Mouse (Mus musculus): ENCODE results near the gene Astn2. TPM values are rescaled to one million over a fixed set of nuclear protein-coding genes. Genes with fewer than 3 reads are reported as not detected.

Astn2 gene
- polyA plus RNA-seq, 1 experiment from 2014 or later: 0.52 TPM

GRCm38 (mm10) chr4:66169485-66169884, 234.9 kb downstream of the Astn2 start:
- peak; percentile 23 for DNase-seq (ENCODE audit: low spot score)
- no peak overlapping the region for H3K27ac ChIP-seq (ENCODE audit: low read depth, low read length)
- peak; percentile 63; the same call in 1 of the 2 replicates for ATAC-seq (ENCODE audit: insufficient read depth, low FRiP score, low TSS enrichment)
- H3K4me3 ChIP-seq (ENCODE audit: low read depth, low read length): no peak overlapping the region
- H3K4me1 ChIP-seq (ENCODE audit: control insufficient read depth, insufficient read depth, low read length): no peaks in the 10 kb centered on the region
- no peaks in the 10 kb centered on the region for H3K9me3 ChIP-seq (ENCODE audit: control insufficient read depth, low read length)
- 45% methylated on average over 2 of the region's 2 CpGs for WGBS
- no peak overlapping the region for H3K4me2 ChIP-seq (ENCODE audit: low read depth)
- no peaks in the 10 kb centered on the region; the same call in 1 of the 2 replicates for H3K36me3 ChIP-seq (ENCODE audit: control insufficient read depth, insufficient read depth, low read length)
- H3K27me3 ChIP-seq (ENCODE audit: control insufficient read depth, insufficient read depth, low read length): no peaks in the 10 kb centered on the region
- H3K9ac ChIP-seq (ENCODE audit: low read length): no peak overlapping the region

GRCm38 (mm10) chr4:66158714-66159113, 245.7 kb downstream of the Astn2 start:
- Histone ChIP-seq H3K27ac (ENCODE audit: low read depth, low read length) (no peak overlapping the region), H3K4me2 (ENCODE audit: low read depth) (no peak overlapping the region), H3K36me3 (ENCODE audit: control insufficient read depth, insufficient read depth, low read length) (no peaks in the 10 kb centered on the region), H3K9me3 (ENCODE audit: control insufficient read depth, low read length) (no peaks in the 10 kb centered on the region), H3K9ac (ENCODE audit: low read length) (no peak overlapping the region), H3K27me3 (ENCODE audit: control insufficient read depth, insufficient read depth, low read length) (no peaks in the 10 kb centered on the region), H3K4me3 (ENCODE audit: low read depth, low read length) (no peak overlapping the region), H3K4me1 (ENCODE audit: control insufficient read depth, insufficient read depth, low read length) (no peaks in the 10 kb centered on the region)
- 76% methylated on average over 3 of the region's 3 CpGs for WGBS
- no peak for DNase-seq (ENCODE audit: low spot score)
- no peak for ATAC-seq (ENCODE audit: insufficient read depth, low FRiP score, low TSS enrichment)

- ATAC-seq (ENCODE audit: insufficient read depth, low FRiP score, low TSS enrichment) (no peak), DNase-seq (ENCODE audit: low spot score) (no peak)
- Histone ChIP-seq H3K4me1 (ENCODE audit: control insufficient read depth, insufficient read depth, low read length) (no peaks in the 10 kb centered on the region), H3K4me2 (ENCODE audit: low read depth) (no peak overlapping the region), H3K27ac (ENCODE audit: low read depth, low read length) (no peak overlapping the region), H3K9me3 (ENCODE audit: control insufficient read depth, low read length) (no peaks in the 10 kb centered on the region), H3K27me3 (ENCODE audit: control insufficient read depth, insufficient read depth, low read length) (no peaks in the 10 kb centered on the region), H3K4me3 (ENCODE audit: low read depth, low read length) (no peak overlapping the region), H3K9ac (ENCODE audit: low read length) (no peak overlapping the region), H3K36me3 (ENCODE audit: control insufficient read depth, insufficient read depth, low read length) (no peaks in the 10 kb centered on the region)
- WGBS: 66% methylated on average over 3 of the region's 3 CpGs
Observed at GRCm38 (mm10) chr4:66157439-66158113, 246.8 kb downstream of the Astn2 start.

GRCm38 (mm10) chr4:66146546-66146945, 257.9 kb downstream of the Astn2 start:
- DNase-seq (ENCODE audit: low spot score): no peak
- no peak for ATAC-seq (ENCODE audit: insufficient read depth, low FRiP score, low TSS enrichment)
- 81% methylated on average over 5 of the region's 5 CpGs for WGBS
- Histone ChIP-seq H3K9ac (ENCODE audit: low read length) (no peak overlapping the region), H3K36me3 (ENCODE audit: control insufficient read depth, insufficient read depth, low read length) (no peaks in the 10 kb centered on the region), H3K27me3 (ENCODE audit: control insufficient read depth, insufficient read depth, low read length) (no peaks in the 10 kb centered on the region), H3K9me3 (ENCODE audit: control insufficient read depth, low read length) (no peaks in the 10 kb centered on the region), H3K27ac (ENCODE audit: low read depth, low read length) (no peak overlapping the region), H3K4me2 (ENCODE audit: low read depth) (no peak overlapping the region), H3K4me3 (ENCODE audit: low read depth, low read length) (no peak overlapping the region), H3K4me1 (ENCODE audit: control insufficient read depth, insufficient read depth, low read length) (no peaks in the 10 kb centered on the region)

GRCm38 (mm10) chr4:66126181-66126580, 278.2 kb downstream of the Astn2 start:
- no peak for DNase-seq (ENCODE audit: low spot score)
- no peak overlapping the region for H3K27ac ChIP-seq (ENCODE audit: low read depth, low read length)
- H3K27me3 ChIP-seq (ENCODE audit: control insufficient read depth, insufficient read depth, low read length): no peaks in the 10 kb centered on the region
- H3K36me3 ChIP-seq (ENCODE audit: control insufficient read depth, insufficient read depth, low read length): no peaks in the 10 kb centered on the region
- no peak overlapping the region for H3K9ac ChIP-seq (ENCODE audit: low read length)
- H3K9me3 ChIP-seq (ENCODE audit: control insufficient read depth, low read length): no peaks in the 10 kb centered on the region
- WGBS: 67% methylated on average over 3 of the region's 3 CpGs
- H3K4me3 ChIP-seq (ENCODE audit: low read depth, low read length): no peak overlapping the region
- no peak overlapping the region for H3K4me2 ChIP-seq (ENCODE audit: low read depth)
- no peaks in the 10 kb centered on the region for H3K4me1 ChIP-seq (ENCODE audit: control insufficient read depth, insufficient read depth, low read length)
- no peak for ATAC-seq (ENCODE audit: insufficient read depth, low FRiP score, low TSS enrichment)

GRCm38 (mm10) chr4:66122766-66123358, 281.5 kb downstream of the Astn2 start:
- Histone ChIP-seq H3K9ac (ENCODE audit: low read length) (no peak overlapping the region), H3K4me3 (ENCODE audit: low read depth, low read length) (no peak overlapping the region), H3K9me3 (ENCODE audit: control insufficient read depth, low read length) (no peaks in the 10 kb centered on the region), H3K36me3 (ENCODE audit: control insufficient read depth, insufficient read depth, low read length) (no peaks in the 10 kb centered on the region), H3K4me2 (ENCODE audit: low read depth) (no peak overlapping the region), H3K27me3 (ENCODE audit: control insufficient read depth, insufficient read depth, low read length) (no peaks in the 10 kb centered on the region), H3K27ac (ENCODE audit: low read depth, low read length) (no peak overlapping the region), H3K4me1 (ENCODE audit: control insufficient read depth, insufficient read depth, low read length) (no peaks in the 10 kb centered on the region)
- ATAC-seq (ENCODE audit: insufficient read depth, low FRiP score, low TSS enrichment) (no peak), DNase-seq (ENCODE audit: low spot score) (no peak)
- 86% methylated on average over 7 of the region's 7 CpGs for WGBS

GRCm38 (mm10) chr4:66114243-66114642, 290.2 kb downstream of the Astn2 start:
- 88% methylated on average over 2 of the region's 2 CpGs for WGBS
- ATAC-seq (ENCODE audit: insufficient read depth, low FRiP score, low TSS enrichment): no peak

GRCm38 (mm10) chr4:66102037-66102436, 302.4 kb downstream of the Astn2 start:
- Histone ChIP-seq H3K27ac (ENCODE audit: low read depth, low read length) (no peak overlapping the region), H3K27me3 (ENCODE audit: control insufficient read depth, insufficient read depth, low read length) (no peaks in the 10 kb centered on the region), H3K4me3 (ENCODE audit: low read depth, low read length) (no peak overlapping the region), H3K36me3 (ENCODE audit: control insufficient read depth, insufficient read depth, low read length) (no peaks in the 10 kb centered on the region), H3K4me2 (ENCODE audit: low read depth) (no peak overlapping the region), H3K9me3 (ENCODE audit: control insufficient read depth, low read length) (no peaks in the 10 kb centered on the region), H3K9ac (ENCODE audit: low read length) (no peak overlapping the region), H3K4me1 (ENCODE audit: control insufficient read depth, insufficient read depth, low read length) (no peaks in the 10 kb centered on the region)
- no peak for ATAC-seq (ENCODE audit: insufficient read depth, low FRiP score, low TSS enrichment)
- DNase-seq (ENCODE audit: low spot score): no peak
- WGBS: 67% methylated on average over 5 of the region's 5 CpGs

More at GRCm38 (mm10) chr4:66114243-66114642, 290.2 kb downstream of the Astn2 start:
- H3K27me3 ChIP-seq (ENCODE audit: control insufficient read depth, insufficient read depth, low read length): no peaks in the 10 kb centered on the region
- no peak for DNase-seq (ENCODE audit: low spot score)
- no peak overlapping the region for H3K9ac ChIP-seq (ENCODE audit: low read length)
- no peaks in the 10 kb centered on the region for H3K4me1 ChIP-seq (ENCODE audit: control insufficient read depth, insufficient read depth, low read length)
- H3K27ac ChIP-seq (ENCODE audit: low read depth, low read length): no peak overlapping the region
- H3K9me3 ChIP-seq (ENCODE audit: control insufficient read depth, low read length): no peaks in the 10 kb centered on the region
- no peak overlapping the region for H3K4me3 ChIP-seq (ENCODE audit: low read depth, low read length)
- H3K36me3 ChIP-seq (ENCODE audit: control insufficient read depth, insufficient read depth, low read length): no peaks in the 10 kb centered on the region
- H3K4me2 ChIP-seq (ENCODE audit: low read depth): no peak overlapping the region

- Histone ChIP-seq H3K36me3 (ENCODE audit: control insufficient read depth, insufficient read depth, low read length) (no peaks in the 10 kb centered on the region), H3K9ac (ENCODE audit: low read length) (no peak overlapping the region), H3K4me2 (ENCODE audit: low read depth) (no peak overlapping the region), H3K9me3 (ENCODE audit: control insufficient read depth, low read length) (no peaks in the 10 kb centered on the region), H3K27me3 (ENCODE audit: control insufficient read depth, insufficient read depth, low read length) (no peaks in the 10 kb centered on the region), H3K4me3 (ENCODE audit: low read depth, low read length) (no peak overlapping the region), H3K4me1 (ENCODE audit: control insufficient read depth, insufficient read depth, low read length) (no peaks in the 10 kb centered on the region), H3K27ac (ENCODE audit: low read depth, low read length) (no peak overlapping the region)
- whole genome bisulfite sequencing: 91% methylated on average over 1 of the region's 1 CpGs
- DNase-seq (ENCODE audit: low spot score) (no peak), ATAC-seq (ENCODE audit: insufficient read depth, low FRiP score, low TSS enrichment) (no peak)
Observed at GRCm38 (mm10) chr4:66097629-66098028, 306.8 kb downstream of the Astn2 start.

Measured in neural tube, embryonic 11.5 days (tissue).